Mouse (Mus musculus): ENCODE data around the gene Tmed10. TPM values are rescaled to one million over a fixed set of nuclear protein-coding genes. Genes with fewer than 3 reads are reported as not detected.

The Tmed10 gene
- polyA plus RNA-seq, 1 experiment from 2014 or later, result 334 TPM

GRCm38 (mm10) chr12:85308651-85309050, 66.0 kb downstream of the Tmed10 start:
- no peak overlapping the region for H3K4me3 ChIP-seq (replicated peaks)
- ATAC-seq (ENCODE audit: insufficient number of reproducible peaks, low FRiP score, low TSS enrichment, low read depth), result no peak
- 79% methylated on average over 3 of the region's 3 CpGs for WGBS
- H3K9me3 ChIP-seq (replicated peaks), result no peaks in the 10 kb centered on the region
- H3K36me3 ChIP-seq, result peaks cover 92% of the 10 kb centered on the region
- peaks cover 6% of the 10 kb centered on the region for H3K4me1 ChIP-seq
- no peak overlapping the region for H3K4me2 ChIP-seq (replicated peaks)
- no peak overlapping the region for H3K27ac ChIP-seq (replicated peaks)
- H3K9ac ChIP-seq, result no peak overlapping the region
- H3K27me3 ChIP-seq, result no peaks in the 10 kb centered on the region

- Histone ChIP-seq H3K4me1 (peaks cover 6% of the 10 kb centered on the region), H3K27me3 (no peaks in the 10 kb centered on the region), H3K9me3 (replicated peaks) (no peaks in the 10 kb centered on the region), H3K27ac (replicated peaks) (peak overlapping the region; percentile 48; the same call in 1 of the 2 replicates), H3K4me3 (replicated peaks) (no peak overlapping the region), H3K9ac (no peak overlapping the region), H3K4me2 (replicated peaks) (no peak overlapping the region), H3K36me3 (peaks cover 91% of the 10 kb centered on the region)
- 0 out of 2 replicates have a peak, but pooled peaks have one; percentile 24 for ATAC-seq (ENCODE audit: insufficient number of reproducible peaks, low FRiP score, low TSS enrichment, low read depth)
- WGBS, result 47% methylated on average over 16 of the region's 16 CpGs
Observed at GRCm38 (mm10) chr12:85305247-85305892, 69.3 kb downstream of the Tmed10 start.

DNA sequence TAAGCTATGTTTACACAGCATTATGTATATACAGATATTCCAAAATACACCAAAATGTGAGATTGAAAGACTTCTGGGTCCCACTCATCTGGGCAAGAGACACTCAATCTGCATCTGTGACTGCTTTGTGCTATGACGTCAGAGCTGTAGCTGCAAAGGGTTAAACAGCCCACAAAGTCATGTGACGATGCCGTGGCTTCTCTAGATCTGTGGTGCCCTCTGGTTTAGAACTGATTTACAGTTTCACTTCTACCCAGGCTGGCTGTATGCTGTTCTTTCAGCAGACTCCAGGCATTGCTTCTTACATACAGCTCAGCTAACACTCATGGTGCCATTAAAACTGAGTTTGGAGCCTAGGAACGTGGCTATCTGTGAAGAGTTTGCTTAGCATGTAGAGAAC, 69.9 kb downstream of the Tmed10 start:
- Histone ChIP-seq H3K9me3 (replicated peaks) (no peaks in the 10 kb centered on the region), H3K9ac (no peak overlapping the region), H3K4me1 (peaks cover 6% of the 10 kb centered on the region), H3K4me3 (replicated peaks) (no peak overlapping the region), H3K36me3 (peaks cover 91% of the 10 kb centered on the region), H3K27me3 (no peaks in the 10 kb centered on the region), H3K4me2 (replicated peaks) (no peak overlapping the region), H3K27ac (replicated peaks) (no peak overlapping the region)
- WGBS, result 55% methylated on average over 4 of the region's 4 CpGs
- no peak for ATAC-seq (ENCODE audit: insufficient number of reproducible peaks, low FRiP score, low TSS enrichment, low read depth)

DNA sequence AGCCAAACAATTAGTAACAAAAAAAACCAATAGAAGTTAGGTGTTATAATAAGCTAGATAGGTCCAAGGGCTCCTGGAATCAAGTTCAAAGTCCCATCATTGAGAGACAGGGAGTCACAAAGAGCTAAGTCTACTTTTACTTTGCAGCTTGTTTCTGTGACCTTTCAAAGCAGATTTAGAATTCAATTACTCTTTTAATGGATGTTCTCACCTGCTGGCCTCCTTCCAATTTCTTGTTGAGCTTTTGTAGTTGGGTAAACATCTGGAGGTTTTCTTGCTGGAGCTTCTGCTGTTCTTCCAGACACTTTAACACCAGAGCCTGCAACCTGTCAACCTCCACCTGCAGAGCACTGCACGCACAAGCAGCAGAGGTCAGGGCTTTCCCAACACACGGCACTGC, 71.4 kb downstream of the Tmed10 start:
- 68% methylated on average over 2 of the region's 2 CpGs for WGBS
- H3K36me3 ChIP-seq, result peaks cover 82% of the 10 kb centered on the region
- no peak overlapping the region for H3K4me2 ChIP-seq (replicated peaks)
- no peaks in the 10 kb centered on the region for H3K27me3 ChIP-seq
- no peak overlapping the region for H3K9ac ChIP-seq
- H3K4me3 ChIP-seq (replicated peaks), result no peak overlapping the region
- peaks cover 12% of the 10 kb centered on the region for H3K4me1 ChIP-seq
- H3K9me3 ChIP-seq (replicated peaks), result no peaks in the 10 kb centered on the region
- ATAC-seq (ENCODE audit: insufficient number of reproducible peaks, low FRiP score, low TSS enrichment, low read depth), result no peak
- H3K27ac ChIP-seq (replicated peaks), result no peak overlapping the region

DNA sequence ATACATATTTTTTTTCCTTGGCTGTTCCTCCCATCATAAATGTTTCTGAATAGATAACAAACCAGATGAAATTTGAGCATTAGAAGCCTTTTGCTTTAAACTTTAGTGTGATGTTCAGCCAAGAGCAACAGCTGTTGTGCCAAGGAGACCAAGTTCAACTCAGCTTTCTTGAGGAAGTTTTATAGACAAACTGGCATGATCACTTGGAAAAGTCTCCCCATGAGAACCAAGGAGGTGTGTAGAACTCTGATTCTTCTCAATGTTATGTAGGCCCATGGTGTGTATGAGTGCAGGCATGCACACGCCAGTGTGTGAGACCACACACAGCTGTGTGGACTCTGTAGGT, 75.8 kb downstream of the Tmed10 start:
- H3K9me3 ChIP-seq (replicated peaks), result no peaks in the 10 kb centered on the region
- no peak for ATAC-seq (ENCODE audit: insufficient number of reproducible peaks, low FRiP score, low TSS enrichment, low read depth)
- H3K4me2 ChIP-seq (replicated peaks), result no peak overlapping the region
- H3K27ac ChIP-seq (replicated peaks), result no peak overlapping the region; the same call in 1 of the 2 replicates
- H3K9ac ChIP-seq, result no peak overlapping the region
- peaks cover 27% of the 10 kb centered on the region for H3K4me1 ChIP-seq
- no peak overlapping the region for H3K4me3 ChIP-seq (replicated peaks)
- H3K27me3 ChIP-seq, result no peaks in the 10 kb centered on the region
- peaks cover 43% of the 10 kb centered on the region for H3K36me3 ChIP-seq
- 75% methylated on average over 1 of the region's 1 CpGs for WGBS

DNA sequence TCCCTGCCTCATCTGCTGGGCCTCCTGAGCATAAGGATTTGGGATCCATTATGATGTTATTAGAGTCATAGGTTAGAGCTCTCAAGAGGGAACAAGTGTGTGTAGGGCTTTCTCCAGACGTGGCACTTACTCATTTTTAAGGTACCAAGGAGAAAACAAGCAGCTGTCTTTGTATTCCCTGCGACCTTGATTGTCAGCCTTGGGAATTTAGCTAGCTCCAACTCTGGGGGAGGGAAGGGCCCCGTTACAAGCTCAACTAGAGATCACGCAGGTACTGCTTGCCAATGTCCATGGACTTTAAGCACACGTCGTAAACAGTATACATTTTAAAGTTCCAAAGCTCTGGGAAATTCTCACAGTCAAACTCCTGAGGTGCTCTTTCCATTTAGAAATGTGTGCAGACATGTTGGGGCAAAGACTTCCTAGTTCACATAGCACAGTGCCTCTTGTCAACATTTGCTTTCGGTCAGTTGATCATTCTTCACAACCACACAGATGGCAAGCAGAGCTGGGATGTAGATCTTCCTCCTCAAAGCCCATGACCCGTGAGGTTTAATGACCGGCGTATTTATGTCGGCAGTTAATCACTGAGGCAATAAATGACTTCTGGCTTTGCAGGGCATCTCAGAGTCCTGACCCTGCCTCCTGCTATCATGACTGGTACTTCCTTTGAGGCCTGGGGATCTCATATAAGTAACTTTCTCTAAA, 76.4 kb downstream of the Tmed10 start:
- no peaks in the 10 kb centered on the region for H3K9me3 ChIP-seq (replicated peaks)
- peaks cover 27% of the 10 kb centered on the region for H3K4me1 ChIP-seq
- H3K36me3 ChIP-seq, result peaks cover 39% of the 10 kb centered on the region
- no peak overlapping the region for H3K4me3 ChIP-seq (replicated peaks)
- ATAC-seq (ENCODE audit: insufficient number of reproducible peaks, low FRiP score, low TSS enrichment, low read depth), result no peak
- H3K4me2 ChIP-seq (replicated peaks), result no peak overlapping the region
- WGBS, result 68% methylated on average over 11 of the region's 11 CpGs
- peak overlapping the region; percentile 34; the same call in 1 of the 2 replicates for H3K27ac ChIP-seq (replicated peaks)
- no peaks in the 10 kb centered on the region for H3K27me3 ChIP-seq
- no peak overlapping the region for H3K9ac ChIP-seq

DNA sequence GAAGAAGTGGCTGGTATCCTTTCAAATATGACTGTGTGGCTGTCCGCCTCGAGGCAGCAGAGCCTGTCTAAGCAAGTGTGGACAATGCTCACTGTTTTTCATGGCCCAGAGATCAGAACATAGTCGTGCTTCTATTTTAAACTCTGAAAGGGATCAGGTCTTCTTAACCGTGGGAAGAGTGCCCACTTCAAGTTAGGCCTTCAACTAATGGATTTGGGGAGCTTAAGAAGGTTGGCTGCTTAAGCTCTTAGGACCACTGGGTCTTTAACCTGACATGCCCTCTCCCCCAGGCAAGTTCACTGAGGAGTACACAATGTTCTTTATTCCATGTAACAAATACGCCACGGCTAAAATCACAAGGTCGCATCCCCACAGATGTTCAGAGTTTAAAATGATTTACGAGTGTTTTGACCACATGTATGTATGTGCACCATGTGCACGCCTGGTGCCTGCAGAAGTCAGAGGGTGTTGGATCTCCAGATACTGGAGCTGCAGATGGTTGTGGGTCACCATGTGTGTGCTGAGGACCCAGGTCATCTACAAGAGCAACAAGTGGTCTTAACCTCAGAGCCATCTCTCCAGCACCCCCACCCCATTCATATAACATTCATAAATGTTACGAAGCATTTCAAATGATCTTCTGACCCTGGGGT, 77.2 kb downstream of the Tmed10 start:
- Histone ChIP-seq H3K27ac (replicated peaks) (peak overlapping the region; percentile 34), H3K4me3 (replicated peaks) (no peak overlapping the region), H3K4me1 (peaks cover 27% of the 10 kb centered on the region), H3K4me2 (replicated peaks) (no peak overlapping the region), H3K9ac (no peak overlapping the region), H3K36me3 (peaks cover 32% of the 10 kb centered on the region), H3K9me3 (replicated peaks) (no peaks in the 10 kb centered on the region), H3K27me3 (no peaks in the 10 kb centered on the region)
- 48% methylated on average over 10 of the region's 10 CpGs for WGBS
- no peak for ATAC-seq (ENCODE audit: insufficient number of reproducible peaks, low FRiP score, low TSS enrichment, low read depth)

GRCm38 (mm10) chr12:85296915-85297314, 77.7 kb downstream of the Tmed10 start:
- Histone ChIP-seq H3K27ac (replicated peaks) (peak overlapping the region; percentile 28; the same call in 1 of the 2 replicates), H3K9ac (no peak overlapping the region), H3K9me3 (replicated peaks) (no peaks in the 10 kb centered on the region), H3K27me3 (no peaks in the 10 kb centered on the region), H3K36me3 (peaks cover 27% of the 10 kb centered on the region), H3K4me2 (replicated peaks) (no peak overlapping the region), H3K4me1 (peaks cover 27% of the 10 kb centered on the region), H3K4me3 (replicated peaks) (no peak overlapping the region)
- 0 out of 2 replicates have a peak, but pooled peaks have one; percentile 34 for ATAC-seq (ENCODE audit: insufficient number of reproducible peaks, low FRiP score, low TSS enrichment, low read depth)
- WGBS, result 66% methylated on average over 5 of the region's 5 CpGs

GRCm38 (mm10) chr12:85295506-85295905, 79.1 kb downstream of the Tmed10 start:
- Histone ChIP-seq H3K4me1 (peaks cover 32% of the 10 kb centered on the region), H3K9me3 (replicated peaks) (no peaks in the 10 kb centered on the region), H3K27ac (replicated peaks) (no peak overlapping the region), H3K9ac (no peak overlapping the region), H3K4me2 (replicated peaks) (no peak overlapping the region), H3K27me3 (no peaks in the 10 kb centered on the region), H3K36me3 (peaks cover 13% of the 10 kb centered on the region; the same call in 1 of the 2 replicates), H3K4me3 (replicated peaks) (no peak overlapping the region)
- 87% methylated on average over 2 of the region's 2 CpGs for WGBS
- no peak for ATAC-seq (ENCODE audit: insufficient number of reproducible peaks, low FRiP score, low TSS enrichment, low read depth)

- H3K36me3 ChIP-seq, result no peaks in the 10 kb centered on the region
- no peak overlapping the region for H3K4me2 ChIP-seq (replicated peaks)
- H3K27ac ChIP-seq (replicated peaks), result no peak overlapping the region
- no peak overlapping the region for H3K4me3 ChIP-seq (replicated peaks)
- no peaks in the 10 kb centered on the region for H3K9me3 ChIP-seq (replicated peaks)
- 0 out of 2 replicates have a peak, but pooled peaks cover 3% of the 10 kb centered on the region for H3K27me3 ChIP-seq
- no peak overlapping the region for H3K9ac ChIP-seq
- peaks cover 43% of the 10 kb centered on the region for H3K4me1 ChIP-seq
- ATAC-seq (ENCODE audit: insufficient number of reproducible peaks, low FRiP score, low TSS enrichment, low read depth), result no peak
Observed at GRCm38 (mm10) chr12:85292906-85293305, 81.7 kb downstream of the Tmed10 start.

DNA sequence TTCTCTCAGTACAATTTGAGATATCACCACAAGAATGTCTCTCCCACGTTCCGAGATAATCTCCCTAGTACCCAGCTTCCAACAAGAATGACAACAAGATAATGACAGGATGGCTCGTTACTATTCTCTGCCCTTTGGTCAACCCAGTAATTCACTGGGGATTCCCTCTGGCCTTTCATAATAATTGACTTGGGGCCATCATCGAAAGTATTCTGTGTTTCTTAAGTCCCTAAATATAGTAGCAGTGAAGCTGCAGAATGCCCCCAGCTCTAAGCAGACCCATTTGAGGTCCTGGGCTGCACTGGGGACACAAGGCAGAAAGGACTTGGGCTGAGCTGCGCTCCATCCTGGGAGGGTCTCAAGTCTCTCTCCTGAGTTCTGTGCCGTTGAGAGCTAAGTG, 82.4 kb downstream of the Tmed10 start:
- WGBS, result 62% methylated on average over 6 of the region's 6 CpGs
- Histone ChIP-seq H3K4me3 (replicated peaks) (no peak overlapping the region), H3K27ac (replicated peaks) (no peak overlapping the region), H3K4me2 (replicated peaks) (no peak overlapping the region), H3K9ac (no peak overlapping the region), H3K27me3 (0 out of 2 replicates have a peak, but pooled peaks cover 3% of the 10 kb centered on the region), H3K36me3 (no peaks in the 10 kb centered on the region), H3K4me1 (peaks cover 43% of the 10 kb centered on the region), H3K9me3 (replicated peaks) (no peaks in the 10 kb centered on the region)
- no peak for ATAC-seq (ENCODE audit: insufficient number of reproducible peaks, low FRiP score, low TSS enrichment, low read depth)

All from embryonic facial prominence, embryonic 15.5 days (tissue).